Mouse (Mus musculus): ENCODE data around the gene Pcdh17. TPM values are rescaled to one million over a fixed set of nuclear protein-coding genes. Genes with fewer than 3 reads are reported as not detected.

Gene Pcdh17
- total RNA-seq, 2 experiments from 2014 or later = not detected

DNA sequence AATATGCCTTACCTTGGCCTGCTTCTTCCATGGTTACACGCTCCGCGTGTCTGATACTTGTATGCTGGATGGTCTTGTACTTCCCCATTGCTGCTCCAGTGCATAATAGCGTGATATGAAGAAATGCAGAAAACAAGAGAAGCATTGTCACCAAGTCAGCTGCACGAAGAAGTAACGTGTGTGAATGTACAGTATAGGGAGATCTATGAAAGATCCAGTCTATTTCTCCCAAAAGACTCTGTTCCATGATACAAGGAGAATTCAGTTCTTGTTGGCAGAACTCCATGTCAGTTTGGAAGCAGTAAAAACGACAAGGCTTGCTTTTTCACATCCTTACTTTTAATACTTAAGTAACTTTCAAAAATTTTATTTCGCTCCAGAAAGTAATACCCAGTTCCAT lies 33.0 kb downstream of the Pcdh17 start:
- no peak for ATAC-seq (replicated peaks; ENCODE audit: low FRiP score, poor library complexity, severe bottlenecking)

DNA sequence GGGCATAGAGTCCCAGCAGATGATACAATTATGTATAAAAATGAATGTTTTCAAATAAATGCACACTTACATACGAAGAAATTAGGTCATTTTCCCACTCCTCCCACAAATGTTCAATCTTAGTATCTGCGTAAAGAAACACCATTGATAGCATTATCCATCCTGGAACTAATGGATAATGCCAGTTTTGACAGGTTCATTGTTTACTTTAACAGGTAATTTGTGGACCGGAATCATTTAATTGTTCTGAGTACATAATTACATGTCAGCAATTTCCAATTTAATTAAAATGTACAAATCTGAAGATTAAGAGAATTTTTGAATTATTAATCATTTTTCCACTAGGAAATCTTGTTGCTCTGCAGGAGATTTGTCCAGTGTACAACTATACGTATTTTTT lies 33.5 kb downstream of the Pcdh17 start:
- no peak for ATAC-seq (replicated peaks; ENCODE audit: low FRiP score, poor library complexity, severe bottlenecking)

DNA sequence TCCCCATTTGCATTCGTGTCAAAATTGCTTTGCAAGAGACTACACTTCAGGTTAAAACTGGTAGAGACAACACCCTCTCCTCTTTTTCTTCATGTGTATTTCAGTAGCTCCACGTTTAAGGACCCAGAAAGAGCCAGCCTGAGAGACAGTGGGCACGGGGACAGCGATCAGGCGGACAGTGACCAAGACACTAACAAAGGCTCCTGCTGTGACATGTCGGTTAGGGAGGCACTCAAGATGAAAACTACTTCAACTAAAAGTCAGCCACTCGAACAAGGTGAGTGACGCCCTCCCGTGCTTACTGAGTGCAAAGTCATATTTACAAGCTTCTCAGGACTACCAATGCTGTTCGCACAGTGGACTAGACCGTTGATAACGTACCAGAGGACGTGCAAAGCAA lies 34.0 kb downstream of the Pcdh17 start:
- ATAC-seq (replicated peaks; ENCODE audit: low FRiP score, poor library complexity, severe bottlenecking) = no peak

DNA sequence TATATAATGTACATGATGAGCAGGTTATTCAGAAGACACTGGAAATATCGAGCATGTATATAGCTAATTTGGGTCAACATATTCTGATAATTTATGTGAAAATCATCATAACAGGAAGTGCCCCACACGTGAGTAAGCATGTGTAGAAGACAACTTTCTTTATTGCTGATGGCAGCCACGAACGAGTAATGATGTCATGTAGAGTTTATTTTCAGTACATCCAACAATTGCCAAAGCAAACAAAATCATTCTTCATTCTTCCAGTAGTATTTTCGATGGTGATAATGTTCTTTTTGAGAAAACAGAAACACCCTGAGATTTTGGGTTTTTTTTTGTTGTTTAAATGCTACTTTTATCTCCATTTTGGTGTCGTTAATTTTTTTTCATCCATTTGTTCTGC lies 37.2 kb downstream of the Pcdh17 start:
- ATAC-seq (replicated peaks; ENCODE audit: low FRiP score, poor library complexity, severe bottlenecking) = no peak

DNA sequence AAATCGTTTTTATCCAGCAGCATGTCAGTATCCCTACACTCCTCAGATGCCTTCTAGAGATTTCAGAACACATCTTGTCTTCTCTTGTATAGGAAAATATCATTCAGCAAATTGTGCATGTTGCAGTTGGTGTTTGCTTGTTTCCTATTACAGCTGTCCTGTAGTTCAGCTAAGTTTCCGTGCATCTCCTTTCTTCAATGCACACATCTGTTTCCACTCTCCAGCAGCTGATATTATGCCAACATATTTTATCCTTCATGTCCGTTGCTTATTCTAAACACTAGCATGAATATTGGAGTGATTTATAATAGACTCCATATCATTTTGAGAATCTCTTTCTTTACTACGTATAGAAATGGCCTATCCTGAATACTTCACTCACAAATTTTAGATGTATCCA lies 41.0 kb downstream of the Pcdh17 start:
- no peak for ATAC-seq (replicated peaks; ENCODE audit: low FRiP score, poor library complexity, severe bottlenecking)

DNA sequence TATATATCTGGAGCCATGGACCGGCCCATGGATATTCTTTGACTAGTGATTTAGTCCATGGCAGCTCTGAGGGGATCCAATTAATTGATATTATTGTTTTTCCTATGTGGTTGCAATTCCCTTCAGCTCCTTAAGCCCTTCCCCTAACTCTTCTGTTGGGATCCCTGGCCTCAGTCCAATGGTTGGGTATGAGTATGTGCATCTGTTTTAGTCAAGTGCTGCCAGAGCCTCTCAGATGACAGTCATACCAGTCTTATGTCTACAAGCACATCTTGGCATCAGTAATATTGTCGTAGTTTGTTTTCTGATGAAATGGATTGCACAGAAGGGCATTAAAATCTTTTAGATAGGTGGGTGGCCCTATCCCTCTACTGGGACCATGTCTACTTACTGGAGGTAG lies 67.6 kb downstream of the Pcdh17 start:
- ATAC-seq (replicated peaks; ENCODE audit: low FRiP score, poor library complexity, severe bottlenecking) = no peak

DNA sequence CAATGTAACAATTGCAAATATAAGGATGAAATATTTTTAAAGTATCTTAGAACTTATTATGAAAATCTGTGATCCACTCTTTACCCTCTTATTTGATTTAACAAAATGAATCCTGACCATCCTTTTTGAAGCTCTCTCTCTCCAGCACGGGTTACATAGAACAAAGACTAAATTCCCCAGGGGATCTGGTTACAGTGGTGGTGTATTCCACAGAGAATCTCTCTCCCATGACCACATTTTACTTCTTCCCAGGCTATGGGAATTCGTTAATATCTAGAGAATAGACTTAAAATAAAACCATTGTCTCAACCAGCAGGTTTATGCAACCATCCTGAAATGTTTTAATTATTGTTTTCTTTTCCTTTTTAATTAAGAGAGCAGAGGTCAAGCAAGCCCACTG lies 89.0 kb downstream of the Pcdh17 start:
- ATAC-seq (replicated peaks; ENCODE audit: low FRiP score, poor library complexity, severe bottlenecking) = no peak

DNA sequence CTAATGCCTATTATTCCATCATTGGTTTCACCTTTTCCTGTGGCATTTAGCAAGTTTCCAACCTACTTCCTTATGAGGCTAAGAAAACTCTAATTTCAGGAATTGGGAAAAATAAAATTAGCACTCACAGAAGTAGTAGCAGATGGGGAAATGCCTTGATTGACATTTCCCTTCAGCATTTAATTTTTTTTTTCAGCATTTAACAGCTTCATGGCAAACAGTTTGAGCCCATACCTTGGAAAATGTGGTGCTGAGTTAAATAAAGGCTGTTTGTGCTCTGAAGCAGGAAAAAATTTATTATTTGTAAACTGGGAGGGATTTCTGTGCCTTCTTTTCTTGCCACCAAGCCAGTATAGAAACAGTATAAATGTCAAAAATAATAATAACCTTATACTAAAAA lies 91.9 kb downstream of the Pcdh17 start:
- ATAC-seq (replicated peaks; ENCODE audit: low FRiP score, poor library complexity, severe bottlenecking) = no peak

DNA sequence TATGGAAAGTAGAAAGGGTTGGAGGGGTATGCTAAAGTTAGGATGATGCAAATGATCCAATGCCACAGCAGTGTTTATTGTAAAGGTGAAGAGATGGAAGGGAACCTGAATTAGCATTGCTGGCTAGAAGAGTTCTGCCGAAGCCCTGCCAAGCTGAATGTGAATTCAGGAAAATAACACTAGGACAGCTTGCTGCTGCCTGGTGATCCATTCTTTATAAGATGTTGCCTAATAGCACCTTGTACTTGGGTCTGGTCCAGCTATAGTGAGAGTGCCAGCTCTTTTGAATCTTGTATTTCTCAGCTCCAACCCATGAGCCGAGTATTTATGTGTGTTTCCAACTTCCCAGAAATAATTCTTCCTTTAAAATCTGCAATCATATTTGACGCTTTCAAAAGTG lies 98.5 kb downstream of the Pcdh17 start:
- ATAC-seq (replicated peaks; ENCODE audit: low FRiP score, poor library complexity, severe bottlenecking) = no peak

DNA sequence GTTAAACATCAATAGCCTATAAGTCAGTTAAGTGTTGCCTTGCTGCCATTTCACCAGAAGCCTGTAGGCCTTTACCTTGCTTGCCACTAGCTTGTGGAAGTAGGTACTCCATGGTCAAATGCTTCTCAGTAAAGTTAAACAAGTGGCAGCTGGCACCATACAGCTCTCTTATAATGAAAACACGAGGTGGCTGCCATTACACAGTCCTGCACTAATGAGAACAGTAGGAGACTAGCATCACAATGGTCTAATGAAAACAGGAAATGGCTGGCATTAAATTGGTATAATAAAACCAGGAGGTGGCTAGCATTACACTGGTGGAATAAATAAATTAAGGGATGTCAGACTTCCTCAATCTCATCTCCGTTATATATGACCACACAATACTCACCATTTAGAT lies 102.6 kb downstream of the Pcdh17 start:
- ATAC-seq (replicated peaks; ENCODE audit: low FRiP score, poor library complexity, severe bottlenecking) = no peak

DNA sequence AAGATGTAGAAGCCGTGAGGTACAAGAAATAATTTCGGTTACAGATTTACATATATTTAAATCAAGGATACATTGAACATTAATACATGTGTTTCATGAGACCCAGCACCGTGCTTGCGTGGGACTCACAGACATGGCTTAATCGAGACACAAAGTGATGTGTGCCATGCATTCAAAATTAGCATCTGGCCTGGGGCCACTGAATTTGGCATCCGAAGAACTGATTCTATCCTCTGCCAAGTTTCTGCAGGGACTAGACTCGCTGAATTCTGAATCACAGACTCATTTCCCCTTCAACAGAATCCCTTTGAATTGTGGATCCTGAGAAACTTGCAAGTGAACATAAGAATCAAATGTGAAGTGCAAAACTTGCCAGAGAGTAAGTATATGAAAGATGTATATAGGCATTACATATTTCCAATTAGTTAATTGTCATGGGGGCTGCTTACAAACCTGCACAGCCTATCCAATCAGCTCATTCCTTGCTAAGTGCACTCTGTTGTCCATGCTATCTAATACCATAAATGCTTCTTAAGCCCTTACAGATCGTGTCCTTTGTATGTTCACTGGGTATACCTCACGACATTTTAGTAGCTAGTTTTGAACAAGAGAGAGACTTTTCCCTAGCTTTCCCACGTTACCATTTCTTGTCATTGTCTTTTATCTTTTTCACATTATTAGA lies 104.3 kb downstream of the Pcdh17 start:
- no peak for ATAC-seq (replicated peaks; ENCODE audit: low FRiP score, poor library complexity, severe bottlenecking)

DNA sequence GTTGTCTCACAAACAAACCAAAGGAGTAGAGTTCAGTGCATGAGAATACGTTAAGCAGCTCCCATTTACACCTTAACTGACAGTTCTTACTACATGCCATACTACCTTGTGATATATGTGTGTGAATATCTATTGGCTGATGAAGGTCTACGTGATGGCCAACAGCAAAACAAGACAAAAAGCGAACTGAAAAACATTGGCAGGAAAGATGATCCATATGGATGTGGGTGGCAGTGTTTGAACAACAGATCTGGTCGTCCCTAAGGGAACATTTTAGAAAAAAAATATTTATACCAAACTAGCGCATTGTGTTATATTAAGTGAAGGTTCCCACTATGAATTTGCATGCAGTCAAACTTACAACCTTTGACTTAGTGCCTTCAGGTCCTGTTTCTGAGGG lies 108.2 kb downstream of the Pcdh17 start:
- no peak for ATAC-seq (replicated peaks; ENCODE audit: low FRiP score, poor library complexity, severe bottlenecking)

DNA sequence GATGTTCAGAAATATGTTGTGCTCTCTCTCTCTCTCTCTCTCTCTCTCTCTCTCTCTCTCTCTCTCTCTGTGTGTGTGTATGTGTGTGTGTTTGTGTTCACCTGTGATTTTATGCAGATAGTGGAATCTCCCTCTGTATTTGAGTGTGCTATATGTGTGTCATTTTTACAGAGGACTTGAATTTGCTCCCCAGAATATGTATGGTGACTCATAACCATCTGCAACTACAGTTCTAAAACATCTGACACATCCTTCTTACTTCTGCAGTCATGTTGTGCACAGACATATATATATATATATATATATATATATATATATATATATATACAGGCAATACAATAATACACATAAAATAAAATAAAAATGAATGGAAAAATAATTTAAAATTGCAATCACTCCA lies 127.7 kb downstream of the Pcdh17 start:
- no peak for ATAC-seq (replicated peaks; ENCODE audit: low FRiP score, poor library complexity, severe bottlenecking)

All from erythroblast, adult 5-6 weeks (primary cell).